Mouse (Mus musculus): ENCODE data around the gene Syna. TPM values are rescaled to one million over a fixed set of nuclear protein-coding genes. Genes with fewer than 3 reads are reported as not detected.
A peak's percentile ranks its signal among the peaks of the same experiment; 100 is the strongest.

Gene Syna
- polyA plus RNA-seq, 1 experiment from 2014 or later = 0.10 TPM

GRCm38 (mm10) chr5:134528488-134528887 is 31.5 kb downstream of the Syna start:
- no peaks in the 10 kb centered on the region for H3K4me1 ChIP-seq (ENCODE audit: control insufficient read depth, insufficient read depth, low read length)
- WGBS = 45% methylated on average over 9 of the region's 9 CpGs
- no peak overlapping the region for H3K27ac ChIP-seq (ENCODE audit: low read length)
- no peaks in the 10 kb centered on the region for H3K27me3 ChIP-seq (ENCODE audit: control insufficient read depth, insufficient read depth, low read length)
- H3K4me3 ChIP-seq (replicated peaks; ENCODE audit: low read length) = no peak overlapping the region
- no peak overlapping the region for H3K9ac ChIP-seq (ENCODE audit: low read length)
- no peaks in the 10 kb centered on the region for H3K9me3 ChIP-seq (replicated peaks; ENCODE audit: control insufficient read depth, low read length)
- no peak overlapping the region for H3K4me2 ChIP-seq (ENCODE audit: low read depth, low read length)
- ATAC-seq (ENCODE audit: insufficient read depth, low FRiP score) = no peak
- H3K36me3 ChIP-seq (ENCODE audit: control insufficient read depth, insufficient read depth, low read length) = no peaks in the 10 kb centered on the region; the same call in 1 of the 2 replicates

DNA sequence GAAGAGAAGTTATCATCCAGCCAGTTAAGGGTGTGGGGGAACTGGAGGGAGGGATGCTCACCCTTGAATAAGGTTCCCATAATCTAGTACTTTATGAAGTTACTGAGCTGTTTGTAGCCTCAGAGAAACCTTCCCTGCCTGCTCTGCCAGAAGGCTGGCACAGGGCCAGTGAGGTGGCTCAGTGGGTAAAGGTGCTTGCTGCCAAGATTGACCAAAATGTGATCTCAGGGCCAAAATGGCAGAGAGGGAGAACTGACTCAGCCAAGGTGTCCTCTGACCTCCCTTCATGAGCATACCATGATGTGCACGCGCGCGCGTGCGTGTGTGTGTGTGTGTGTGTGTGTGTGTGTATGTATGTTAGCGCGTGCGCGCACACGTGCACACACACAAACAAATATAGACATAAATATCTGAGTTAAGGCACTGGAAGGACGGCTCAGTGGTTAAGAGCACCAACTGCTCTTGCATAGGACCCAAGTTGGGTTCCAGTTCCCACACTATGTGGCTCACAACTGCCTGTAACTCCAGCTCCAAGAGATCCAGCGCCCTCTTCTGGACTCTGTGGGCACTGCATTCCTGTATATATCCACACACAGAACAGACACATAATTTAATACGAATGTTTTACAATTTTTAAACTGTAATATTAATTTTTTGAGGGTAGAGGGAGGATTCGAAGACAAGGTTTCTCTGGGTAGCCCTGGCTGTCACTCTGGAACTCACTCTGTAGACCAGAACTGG is 33.8 kb downstream of the Syna start:
- no peak overlapping the region for H3K4me3 ChIP-seq (replicated peaks; ENCODE audit: low read length)
- H3K27me3 ChIP-seq (ENCODE audit: control insufficient read depth, insufficient read depth, low read length) = no peaks in the 10 kb centered on the region
- peaks cover 7% of the 10 kb centered on the region; the same call in 1 of the 2 replicates for H3K36me3 ChIP-seq (ENCODE audit: control insufficient read depth, insufficient read depth, low read length)
- no peak overlapping the region for H3K4me2 ChIP-seq (ENCODE audit: low read depth, low read length)
- no peaks in the 10 kb centered on the region for H3K4me1 ChIP-seq (ENCODE audit: control insufficient read depth, insufficient read depth, low read length)
- 93% methylated on average over 15 of the region's 15 CpGs for WGBS
- no peaks in the 10 kb centered on the region for H3K9me3 ChIP-seq (replicated peaks; ENCODE audit: control insufficient read depth, low read length)
- H3K9ac ChIP-seq (ENCODE audit: low read length) = no peak overlapping the region
- no peak for ATAC-seq (ENCODE audit: insufficient read depth, low FRiP score)
- no peak overlapping the region for H3K27ac ChIP-seq (ENCODE audit: low read length)

DNA sequence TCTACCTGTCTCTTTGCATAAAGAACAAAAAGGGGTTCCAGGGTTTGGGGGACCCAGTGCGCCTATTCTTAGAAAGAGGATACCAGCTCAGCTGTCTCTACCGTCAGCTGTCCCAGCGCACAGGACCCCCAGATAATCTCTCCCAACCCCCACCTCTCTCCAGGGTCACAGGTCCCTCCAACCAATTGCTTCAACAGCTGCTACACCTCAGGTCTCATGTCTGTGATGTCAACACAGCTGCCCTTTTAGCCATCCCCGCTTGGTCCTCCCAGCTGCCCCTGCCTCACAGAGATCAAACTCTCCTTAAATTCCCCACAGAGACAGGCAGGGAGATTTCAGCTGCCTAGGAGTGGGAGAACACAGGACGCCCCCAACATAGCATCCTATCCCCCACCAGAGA is 36.2 kb downstream of the Syna start:
- no peaks in the 10 kb centered on the region for H3K27me3 ChIP-seq (ENCODE audit: control insufficient read depth, insufficient read depth, low read length)
- 66% methylated on average over 5 of the region's 5 CpGs for WGBS
- no peaks in the 10 kb centered on the region for H3K4me1 ChIP-seq (ENCODE audit: control insufficient read depth, insufficient read depth, low read length)
- H3K27ac ChIP-seq (ENCODE audit: low read length) = no peak overlapping the region
- peaks cover 7% of the 10 kb centered on the region; the same call in 1 of the 2 replicates for H3K36me3 ChIP-seq (ENCODE audit: control insufficient read depth, insufficient read depth, low read length)
- no peaks in the 10 kb centered on the region for H3K9me3 ChIP-seq (replicated peaks; ENCODE audit: control insufficient read depth, low read length)
- H3K4me2 ChIP-seq (ENCODE audit: low read depth, low read length) = no peak overlapping the region
- no peak overlapping the region for H3K4me3 ChIP-seq (replicated peaks; ENCODE audit: low read length)
- H3K9ac ChIP-seq (ENCODE audit: low read length) = no peak overlapping the region
- ATAC-seq (ENCODE audit: insufficient read depth, low FRiP score) = no peak

- Histone ChIP-seq H3K9ac (ENCODE audit: low read length) (no peak overlapping the region), H3K27ac (ENCODE audit: low read length) (no peak overlapping the region), H3K4me2 (ENCODE audit: low read depth, low read length) (no peak overlapping the region), H3K4me3 (replicated peaks; ENCODE audit: low read length) (no peak overlapping the region), H3K9me3 (replicated peaks; ENCODE audit: control insufficient read depth, low read length) (no peaks in the 10 kb centered on the region), H3K27me3 (ENCODE audit: control insufficient read depth, insufficient read depth, low read length) (no peaks in the 10 kb centered on the region), H3K36me3 (ENCODE audit: control insufficient read depth, insufficient read depth, low read length) (peaks cover 7% of the 10 kb centered on the region; the same call in 1 of the 2 replicates), H3K4me1 (ENCODE audit: control insufficient read depth, insufficient read depth, low read length) (no peaks in the 10 kb centered on the region)
- WGBS = 91% methylated on average over 26 of the region's 26 CpGs
- 0 out of 2 replicates have a peak, but pooled peaks have one; percentile 6 for ATAC-seq (ENCODE audit: insufficient read depth, low FRiP score)
These were observed 37.4 kb downstream of the Syna start for GRCm38 (mm10) chr5:134522524-134522923.

DNA sequence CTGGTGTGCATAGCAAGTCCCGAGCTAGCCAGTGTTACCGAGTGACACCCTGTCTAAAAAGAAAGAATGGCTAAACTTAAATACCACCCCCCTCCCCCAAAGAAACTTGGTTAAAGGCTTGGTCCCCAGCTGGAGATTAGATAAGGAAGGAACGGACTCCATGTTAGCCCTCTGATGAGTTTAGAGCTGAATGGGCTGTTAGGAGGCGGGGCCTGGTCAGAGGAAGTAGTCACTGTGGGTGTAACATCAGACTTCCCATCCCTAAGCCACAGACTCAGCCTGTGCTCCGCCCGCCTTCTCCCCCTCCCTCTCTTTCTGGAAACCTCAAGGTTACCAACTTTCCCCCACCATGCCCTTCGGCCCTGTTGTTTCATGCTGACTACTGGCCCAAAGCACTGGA is 38.2 kb downstream of the Syna start:
- H3K9me3 ChIP-seq (replicated peaks; ENCODE audit: control insufficient read depth, low read length) = no peaks in the 10 kb centered on the region
- peaks cover 13% of the 10 kb centered on the region; the same call in 1 of the 2 replicates for H3K36me3 ChIP-seq (ENCODE audit: control insufficient read depth, insufficient read depth, low read length)
- H3K9ac ChIP-seq (ENCODE audit: low read length) = no peak overlapping the region

DNA sequence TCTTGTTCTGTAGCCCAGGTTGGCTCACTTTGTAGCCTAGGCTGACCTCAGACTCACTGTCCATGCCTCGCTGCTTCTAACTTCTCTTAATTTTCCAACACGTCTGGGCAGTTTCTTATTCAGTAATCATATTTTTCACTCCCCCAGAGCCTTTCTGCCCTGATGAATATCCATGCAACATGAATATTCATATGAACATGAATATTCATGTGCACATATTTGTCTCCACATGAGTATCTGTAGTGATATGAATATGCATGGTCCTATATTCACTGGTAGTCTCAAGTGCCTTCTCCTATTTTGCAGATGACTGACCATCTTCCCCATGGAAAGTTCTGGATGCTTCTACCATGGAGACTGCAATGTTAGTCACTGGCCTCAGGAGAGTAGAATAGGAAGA is 38.8 kb downstream of the Syna start:
- Histone ChIP-seq H3K4me1 (ENCODE audit: control insufficient read depth, insufficient read depth, low read length) (no peaks in the 10 kb centered on the region), H3K9ac (ENCODE audit: low read length) (no peak overlapping the region), H3K27ac (ENCODE audit: low read length) (no peak overlapping the region), H3K4me3 (replicated peaks; ENCODE audit: low read length) (no peak overlapping the region), H3K9me3 (replicated peaks; ENCODE audit: control insufficient read depth, low read length) (no peaks in the 10 kb centered on the region), H3K4me2 (ENCODE audit: low read depth, low read length) (no peak overlapping the region), H3K36me3 (ENCODE audit: control insufficient read depth, insufficient read depth, low read length) (peaks cover 19% of the 10 kb centered on the region), H3K27me3 (ENCODE audit: control insufficient read depth, insufficient read depth, low read length) (no peaks in the 10 kb centered on the region)
- ATAC-seq (ENCODE audit: insufficient read depth, low FRiP score) = no peak
- WGBS = 92% methylated on average over 2 of the region's 2 CpGs

More for the DNA sequence above, 38.2 kb downstream of the Syna start:
- H3K4me2 ChIP-seq (ENCODE audit: low read depth, low read length) = no peak overlapping the region
- no peak overlapping the region for H3K27ac ChIP-seq (ENCODE audit: low read length)
- no peak overlapping the region for H3K4me3 ChIP-seq (replicated peaks; ENCODE audit: low read length)
- WGBS = 81% methylated on average over 7 of the region's 7 CpGs
- H3K4me1 ChIP-seq (ENCODE audit: control insufficient read depth, insufficient read depth, low read length) = no peaks in the 10 kb centered on the region
- H3K27me3 ChIP-seq (ENCODE audit: control insufficient read depth, insufficient read depth, low read length) = no peaks in the 10 kb centered on the region
- ATAC-seq (ENCODE audit: insufficient read depth, low FRiP score) = no peak

DNA sequence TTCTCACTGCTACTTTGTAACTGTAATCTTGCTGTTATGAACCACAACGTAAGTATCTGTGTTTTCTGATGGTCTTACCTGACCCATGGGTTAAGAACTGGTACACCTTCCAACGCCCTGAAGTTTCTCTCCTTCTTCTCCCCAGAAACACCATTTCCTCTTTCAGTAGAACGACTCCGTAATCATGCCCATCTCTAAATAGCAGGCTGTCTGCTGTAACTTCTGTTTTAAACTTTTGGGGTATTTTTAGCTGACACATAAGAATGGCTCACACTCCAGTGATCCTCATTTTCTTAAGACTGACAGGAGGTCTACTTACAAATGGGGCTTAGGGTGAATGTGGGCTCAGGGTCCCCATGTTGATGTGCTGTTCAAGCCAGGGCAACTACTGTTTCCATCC is 39.9 kb downstream of the Syna start:
- H3K27ac ChIP-seq (ENCODE audit: low read length) = no peak overlapping the region
- H3K4me1 ChIP-seq (ENCODE audit: control insufficient read depth, insufficient read depth, low read length) = no peaks in the 10 kb centered on the region
- H3K9ac ChIP-seq (ENCODE audit: low read length) = no peak overlapping the region
- no peak overlapping the region for H3K4me3 ChIP-seq (replicated peaks; ENCODE audit: low read length)
- H3K27me3 ChIP-seq (ENCODE audit: control insufficient read depth, insufficient read depth, low read length) = no peaks in the 10 kb centered on the region
- 89% methylated on average over 4 of the region's 4 CpGs for WGBS
- no peak for ATAC-seq (ENCODE audit: insufficient read depth, low FRiP score)
- H3K36me3 ChIP-seq (ENCODE audit: control insufficient read depth, insufficient read depth, low read length) = peaks cover 24% of the 10 kb centered on the region
- H3K4me2 ChIP-seq (ENCODE audit: low read depth, low read length) = no peak overlapping the region
- H3K9me3 ChIP-seq (replicated peaks; ENCODE audit: control insufficient read depth, low read length) = no peaks in the 10 kb centered on the region

GRCm38 (mm10) chr5:134519471-134519870 is 40.5 kb downstream of the Syna start:
- ATAC-seq (ENCODE audit: insufficient read depth, low FRiP score) = no peak
- H3K9me3 ChIP-seq (replicated peaks; ENCODE audit: control insufficient read depth, low read length) = no peaks in the 10 kb centered on the region
- H3K9ac ChIP-seq (ENCODE audit: low read length) = no peak overlapping the region
- no peaks in the 10 kb centered on the region for H3K27me3 ChIP-seq (ENCODE audit: control insufficient read depth, insufficient read depth, low read length)
- 88% methylated on average over 5 of the region's 5 CpGs for WGBS
- no peak overlapping the region for H3K4me2 ChIP-seq (ENCODE audit: low read depth, low read length)
- H3K4me1 ChIP-seq (ENCODE audit: control insufficient read depth, insufficient read depth, low read length) = no peaks in the 10 kb centered on the region
- peaks cover 24% of the 10 kb centered on the region for H3K36me3 ChIP-seq (ENCODE audit: control insufficient read depth, insufficient read depth, low read length)
- no peak overlapping the region for H3K27ac ChIP-seq (ENCODE audit: low read length)
- H3K4me3 ChIP-seq (replicated peaks; ENCODE audit: low read length) = no peak overlapping the region

GRCm38 (mm10) chr5:134512086-134512485 is 47.9 kb downstream of the Syna start:
- peaks cover 17% of the 10 kb centered on the region for H3K36me3 ChIP-seq (ENCODE audit: control insufficient read depth, insufficient read depth, low read length)
- 74% methylated on average over 5 of the region's 5 CpGs for WGBS
- no peak overlapping the region for H3K4me3 ChIP-seq (replicated peaks; ENCODE audit: low read length)
- no peaks in the 10 kb centered on the region for H3K9me3 ChIP-seq (replicated peaks; ENCODE audit: control insufficient read depth, low read length)
- ATAC-seq (ENCODE audit: insufficient read depth, low FRiP score) = 0 out of 2 replicates have a peak, but pooled peaks have one; percentile 9
- H3K27ac ChIP-seq (ENCODE audit: low read length) = no peak overlapping the region
- H3K27me3 ChIP-seq (ENCODE audit: control insufficient read depth, insufficient read depth, low read length) = no peaks in the 10 kb centered on the region
- H3K4me2 ChIP-seq (ENCODE audit: low read depth, low read length) = no peak overlapping the region
- H3K9ac ChIP-seq (ENCODE audit: low read length) = no peak overlapping the region
- H3K4me1 ChIP-seq (ENCODE audit: control insufficient read depth, insufficient read depth, low read length) = no peaks in the 10 kb centered on the region

Data from stomach, embryonic 16.5 days (tissue).